Mouse (Mus musculus) cerebellum, adult 11 months (tissue): ENCODE measurements at regions not wholly inside any gene's neighbourhood (a gene's known extent, or its start where the extent isn't known, plus 50 kb on each side); places are given as distances from the start of the nearest gene placed in this dataset.
A peak's percentile ranks its signal among the peaks of the same experiment; 100 is the strongest.

ENCODE experiments used
- DNase-seq: peaks from one replicate; pipeline ENCODE4 v3.0.0; 2022

DNA sequence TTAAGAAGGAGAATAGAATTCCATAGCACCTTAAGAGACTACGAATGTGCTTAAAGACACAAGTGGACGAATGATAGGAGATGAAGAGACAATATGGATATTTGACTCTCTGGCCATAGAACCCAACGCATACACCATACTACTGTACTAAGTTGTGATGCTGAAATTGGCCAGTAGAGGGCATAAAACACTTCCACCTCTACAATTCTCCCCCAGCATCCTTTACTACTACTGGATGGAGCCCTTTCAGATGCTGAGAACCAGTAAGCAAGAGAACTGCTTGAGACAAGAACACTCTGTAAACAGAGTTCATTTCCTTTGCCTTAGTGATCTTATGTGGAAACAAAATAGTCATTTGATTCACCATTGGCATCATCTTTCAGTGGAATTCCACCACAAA is 96.9 kb upstream of the Col1a2 start:
- DNase-seq, result peak; percentile 7

DNA sequence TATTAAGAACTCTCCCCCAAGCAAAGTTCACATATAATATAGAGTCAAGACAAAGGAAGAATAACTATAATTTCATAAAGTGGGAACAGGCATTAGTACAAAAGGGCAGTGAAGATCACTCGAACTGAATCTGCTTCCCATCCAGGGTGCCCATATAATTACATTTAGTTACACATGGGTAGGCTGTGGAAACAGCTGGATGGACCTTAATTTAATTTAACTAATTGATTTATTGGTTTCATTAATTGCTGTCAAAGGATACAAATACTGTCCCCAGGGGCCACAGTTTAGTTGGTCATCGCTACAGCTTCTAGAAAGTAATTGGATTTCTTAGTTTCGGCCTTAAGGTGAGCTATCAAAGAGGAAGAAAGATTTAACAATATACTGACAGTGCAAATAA is 91.4 kb upstream of the Col1a2 start:
- DNase-seq, result no peak

DNA sequence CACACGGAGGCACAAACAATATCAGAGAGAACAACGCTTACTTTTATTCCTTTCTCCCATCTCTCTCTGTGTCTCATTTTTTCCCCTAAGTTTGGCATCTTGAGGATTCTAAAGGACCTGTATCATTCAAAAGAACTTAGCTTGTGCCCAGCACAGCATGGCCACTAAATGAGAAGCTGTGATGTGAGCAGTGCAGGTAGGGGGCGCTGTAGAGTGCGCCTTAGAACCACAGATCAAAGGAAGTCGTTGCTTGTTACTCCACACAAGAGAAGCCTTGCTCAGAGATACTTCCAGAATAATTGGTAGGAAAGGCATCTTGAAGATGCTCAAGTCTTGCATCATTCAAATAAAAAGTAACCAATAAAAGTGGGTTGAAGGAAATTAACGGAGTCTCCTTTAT is 90.4 kb upstream of the Col1a2 start:
- DNase-seq, result peak; percentile 13

DNA sequence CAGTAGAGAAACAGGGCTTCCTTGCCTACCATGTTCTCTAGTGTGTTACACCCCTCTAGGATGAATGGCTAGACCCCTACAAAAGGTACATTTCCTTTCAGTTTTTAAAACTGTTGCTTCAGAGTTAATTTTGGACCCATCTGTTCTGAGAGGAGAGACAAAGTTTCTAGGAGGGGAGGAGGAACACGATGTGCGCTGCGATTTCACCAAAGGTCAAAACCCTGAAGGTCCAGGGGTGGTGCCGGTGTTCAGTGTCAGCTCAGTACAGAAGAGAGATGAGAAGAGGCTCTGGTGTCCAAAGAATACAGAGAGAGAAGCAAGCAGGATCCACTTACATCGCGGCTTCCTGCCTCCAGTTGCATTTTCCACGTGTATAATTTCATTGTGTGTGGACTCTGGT is 89.4 kb upstream of the Col1a2 start:
- no peak for DNase-seq

DNA sequence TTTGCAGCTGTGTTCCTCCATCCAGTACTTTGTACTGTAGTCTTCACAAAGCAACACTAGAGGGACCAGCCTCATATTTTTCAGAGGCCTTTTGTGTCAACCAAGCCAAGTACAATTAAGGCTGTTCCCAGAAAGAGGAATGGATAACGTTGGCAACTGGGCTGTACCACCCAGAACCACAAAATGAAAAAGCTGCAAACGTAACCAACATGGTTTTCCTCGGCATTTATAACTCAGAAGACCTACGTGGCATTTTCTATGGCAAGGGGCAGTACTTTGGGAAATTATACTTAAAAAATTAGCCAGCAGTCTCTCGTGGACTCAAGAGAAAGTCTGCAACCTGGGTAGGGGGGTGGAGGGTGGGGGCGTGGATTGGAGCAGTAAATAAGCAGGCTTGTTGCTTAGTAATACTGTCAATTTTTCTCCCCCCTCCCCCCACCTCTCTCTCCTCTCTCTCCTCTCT is 87.3 kb upstream of the Col1a2 start:
- no peak for DNase-seq

DNA sequence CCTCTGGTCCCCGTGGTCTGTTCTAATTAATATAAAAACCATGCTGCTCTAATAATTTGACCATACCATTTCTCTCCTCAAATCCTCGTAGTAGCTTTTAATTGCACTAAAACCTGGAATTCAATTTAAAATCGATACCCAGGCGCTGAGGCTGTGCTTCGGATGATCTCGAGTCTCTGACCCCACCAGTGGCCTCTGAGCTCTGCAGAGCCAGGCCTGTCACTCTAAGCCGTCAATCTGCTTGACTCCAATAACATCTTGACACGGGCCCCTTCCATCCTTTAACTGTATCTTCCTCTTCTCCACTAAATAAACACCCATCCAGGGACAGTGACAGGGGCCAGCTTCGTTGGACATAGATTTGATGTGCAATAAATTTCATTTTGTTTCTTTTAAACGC is 86.2 kb upstream of the Col1a2 start:
- no peak for DNase-seq

DNA sequence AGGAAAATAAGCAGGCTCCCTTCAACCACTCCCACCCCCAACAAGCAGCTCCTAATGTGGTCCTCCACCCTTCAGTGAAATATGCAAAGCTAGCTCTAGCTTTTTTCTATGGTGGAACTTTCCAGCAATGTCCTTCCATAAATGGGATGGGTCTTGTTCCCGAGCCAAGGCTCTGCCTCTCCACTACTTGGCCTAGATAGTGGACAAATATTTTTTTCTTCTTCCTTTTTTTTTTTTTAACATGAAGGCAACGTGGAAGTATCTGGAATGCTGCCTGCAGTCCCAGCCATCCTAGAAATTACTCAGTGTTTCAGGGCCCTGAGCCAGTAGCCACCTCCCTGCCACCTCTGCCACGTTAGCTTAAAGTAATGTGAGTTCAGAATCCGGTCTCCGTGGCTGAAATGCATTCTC is 85.7 kb upstream of the Col1a2 start:
- DNase-seq, result no peak

DNA sequence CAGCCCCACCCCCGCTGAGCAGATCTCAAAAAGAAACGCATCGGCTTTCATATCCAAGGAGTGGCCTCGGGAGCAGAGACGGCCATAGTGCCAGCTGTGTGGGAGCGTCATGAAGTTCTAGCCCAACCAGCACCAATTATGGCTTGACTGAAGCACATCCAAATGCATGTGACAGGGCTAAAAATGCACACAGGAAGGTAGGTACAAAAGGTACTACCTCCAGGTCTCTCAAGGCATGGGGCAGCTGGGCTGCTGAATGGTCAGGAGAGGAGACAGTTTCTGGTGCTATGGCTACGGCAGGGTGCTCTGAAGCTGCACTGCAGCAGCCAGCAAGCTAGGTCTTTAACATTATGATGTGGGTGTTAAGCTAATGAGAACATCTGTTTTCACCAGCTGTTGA is 83.1 kb upstream of the Col1a2 start:
- no peak for DNase-seq

DNA sequence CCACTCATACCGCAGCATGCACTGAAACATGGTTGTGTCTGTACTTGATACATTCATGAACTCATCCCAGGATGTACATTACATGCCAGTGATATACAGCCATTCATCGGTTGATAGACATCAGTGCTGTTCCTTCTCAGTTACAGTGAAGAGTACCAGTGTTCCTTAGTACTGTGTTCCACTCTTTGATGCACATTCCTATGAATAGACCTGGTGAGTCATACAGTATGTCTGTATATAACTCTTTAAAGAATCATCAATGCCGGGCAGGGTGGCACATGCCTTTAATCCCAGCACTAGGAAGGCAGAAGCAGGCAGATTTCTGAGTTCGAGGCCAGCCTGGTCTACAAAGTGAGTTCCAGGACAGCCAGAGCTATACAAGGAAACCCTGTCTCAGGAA is 77.5 kb upstream of the Col1a2 start:
- DNase-seq, result no peak

DNA sequence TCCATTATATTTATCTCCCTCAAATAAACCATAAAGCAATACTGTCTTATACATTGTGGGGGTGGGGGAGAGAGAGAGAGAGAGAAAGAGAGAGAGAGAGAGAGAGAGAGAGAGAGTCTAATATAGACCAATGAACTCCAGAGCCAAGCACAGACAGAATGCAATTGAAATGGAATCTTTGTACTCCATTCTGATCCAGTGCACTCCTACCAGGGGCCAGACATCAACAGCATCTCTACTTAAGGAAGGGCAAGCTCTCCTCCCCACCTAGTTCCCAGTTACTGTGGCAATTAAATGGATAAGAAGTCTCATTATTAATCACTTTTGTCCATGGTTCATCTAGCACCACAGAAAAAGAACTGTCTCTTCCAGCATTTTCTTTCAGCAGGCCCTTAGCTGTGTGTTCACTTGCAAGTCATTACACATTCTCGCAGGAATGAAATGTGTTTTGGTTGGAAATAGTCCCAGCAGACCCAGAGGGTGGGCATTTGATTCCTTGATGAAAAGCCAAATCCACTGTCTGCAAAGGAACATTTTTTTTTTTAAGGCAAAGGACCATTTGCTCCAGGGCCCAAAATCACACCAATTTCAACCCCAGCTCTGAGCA is 73.8 kb upstream of the Col1a2 start:
- DNase-seq, result no peak

DNA sequence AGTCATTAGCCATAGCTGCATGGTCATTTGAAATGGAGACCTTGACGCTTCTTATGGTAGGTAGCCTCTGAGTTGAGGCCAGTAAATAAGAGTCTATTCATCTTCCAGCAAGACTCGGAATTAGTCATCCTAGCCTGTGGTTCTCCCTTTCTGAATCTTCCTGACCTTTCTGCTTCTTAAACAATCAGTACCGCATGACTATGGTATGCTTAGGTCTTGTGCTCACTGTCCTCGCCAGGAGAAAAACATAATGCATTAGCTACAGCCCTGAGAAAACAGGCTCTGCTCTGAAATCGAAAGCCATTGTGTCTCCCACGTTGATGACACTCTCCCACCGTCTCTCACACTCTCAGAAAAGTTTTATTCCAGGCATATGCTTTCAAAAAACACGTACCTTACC is 72.4 kb upstream of the Col1a2 start:
- DNase-seq, result no peak

DNA sequence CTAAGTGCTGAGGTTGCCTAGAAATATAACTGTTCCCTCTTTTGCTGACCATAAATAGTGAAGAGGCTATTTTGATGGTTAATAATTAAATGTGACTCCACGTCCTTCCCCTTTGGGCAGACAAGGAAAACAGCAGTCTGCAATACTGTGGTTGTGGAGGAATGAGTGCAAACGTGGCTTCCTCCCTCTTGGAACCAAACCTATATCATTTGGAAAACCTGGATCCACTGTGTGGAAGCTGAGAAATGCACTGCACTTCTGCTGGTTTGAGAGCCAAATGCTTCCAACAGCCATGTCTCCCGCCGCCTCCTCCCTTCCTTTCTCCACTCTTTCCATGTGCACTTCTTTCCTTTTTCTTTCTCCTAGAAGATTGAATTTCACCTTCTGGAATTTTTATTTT is 68.2 kb upstream of the Col1a2 start:
- DNase-seq, result no peak

DNA sequence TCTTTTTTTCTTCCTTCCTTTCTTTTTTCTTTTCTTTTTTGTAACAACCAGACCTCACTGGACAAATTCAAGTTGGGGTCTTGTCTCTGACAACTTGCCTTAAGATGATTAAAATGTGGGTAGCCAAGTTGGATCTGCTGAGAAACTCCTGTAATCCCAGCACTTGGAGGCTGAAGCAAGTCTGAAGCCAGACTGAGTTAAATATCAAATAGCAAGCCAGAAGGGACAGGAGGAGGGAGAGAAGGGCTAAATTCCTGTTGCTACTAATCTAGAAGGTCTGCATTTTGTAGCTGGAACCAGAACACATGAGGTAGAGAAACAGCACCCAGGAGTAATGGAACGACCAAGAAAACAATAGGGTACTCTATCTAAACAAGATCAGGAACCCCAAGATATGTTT is 67.7 kb upstream of the Col1a2 start:
- no peak for DNase-seq

DNA sequence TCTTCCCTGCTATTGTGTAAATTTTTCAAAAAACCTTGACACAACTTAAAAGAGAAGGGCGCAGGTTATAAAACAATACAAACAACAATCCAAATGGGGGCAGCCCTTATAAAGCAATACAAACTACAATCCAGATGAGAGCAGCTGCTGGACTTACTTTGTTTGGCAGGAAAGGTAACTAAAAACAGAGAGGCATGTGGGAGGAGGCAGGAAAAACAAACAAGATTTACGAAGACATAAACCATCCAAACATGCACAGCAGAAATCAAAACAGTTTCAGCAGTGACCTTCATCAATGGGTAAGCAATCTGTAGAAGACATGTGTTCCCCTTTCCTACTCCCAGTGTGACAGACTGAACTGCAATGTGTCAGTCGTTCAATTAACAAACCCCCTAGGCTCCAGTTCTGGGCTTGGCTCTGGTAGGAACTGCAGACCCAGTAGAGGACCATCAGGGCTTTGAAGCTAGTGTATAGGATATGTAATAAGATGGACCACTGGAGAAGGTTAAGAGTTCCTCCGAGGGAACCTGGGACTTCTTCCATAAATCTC is 62.9 kb upstream of the Col1a2 start:
- DNase-seq, result no peak

DNA sequence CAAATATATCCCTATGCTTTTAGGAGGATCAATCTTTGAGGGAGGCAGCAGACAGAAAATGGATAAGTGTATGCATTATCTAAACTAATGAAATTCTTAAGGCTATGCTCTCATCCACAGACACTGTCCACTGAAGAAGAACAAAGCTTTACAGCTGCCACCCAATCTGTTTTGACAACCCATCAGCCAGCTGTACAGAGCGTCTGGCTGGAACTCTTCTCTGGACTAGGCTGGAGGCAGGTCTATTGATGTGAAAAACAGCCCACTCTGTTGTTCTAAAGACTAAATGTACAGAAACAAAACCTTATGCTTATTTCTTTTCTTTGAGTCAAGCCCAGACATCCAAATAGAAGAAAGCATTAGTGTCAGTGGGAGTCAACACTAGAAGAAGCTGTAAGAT is 58.7 kb upstream of the Col1a2 start:
- DNase-seq, result no peak

DNA sequence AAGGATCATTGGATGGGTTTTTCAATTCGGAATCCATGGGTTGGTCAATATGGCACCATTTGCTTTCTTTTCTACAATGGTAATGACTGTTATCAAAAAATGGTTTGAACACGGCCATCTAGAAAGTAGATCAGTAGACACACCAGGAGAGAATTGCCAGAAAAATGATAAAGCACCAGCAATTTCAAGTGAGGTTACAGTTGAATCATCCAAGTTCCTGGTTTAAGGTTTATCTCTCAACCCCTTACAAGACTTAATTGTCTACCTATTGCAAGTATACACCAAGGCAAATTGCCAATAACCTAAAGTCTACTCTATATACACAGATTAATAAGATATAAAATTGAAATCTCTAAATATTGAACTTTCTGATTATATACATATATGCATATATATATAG is 53.4 kb upstream of the Col1a2 start:
- no peak for DNase-seq
